Mouse (Mus musculus) cerebellum, adult 8-10 months (tissue): Measurements from ENCODE around the gene Cnbp.

Experiments
- DNase-seq: peaks from one replicate; pipeline ENCODE4 v3.0.0; 2022

The Cnbp gene

DNA sequence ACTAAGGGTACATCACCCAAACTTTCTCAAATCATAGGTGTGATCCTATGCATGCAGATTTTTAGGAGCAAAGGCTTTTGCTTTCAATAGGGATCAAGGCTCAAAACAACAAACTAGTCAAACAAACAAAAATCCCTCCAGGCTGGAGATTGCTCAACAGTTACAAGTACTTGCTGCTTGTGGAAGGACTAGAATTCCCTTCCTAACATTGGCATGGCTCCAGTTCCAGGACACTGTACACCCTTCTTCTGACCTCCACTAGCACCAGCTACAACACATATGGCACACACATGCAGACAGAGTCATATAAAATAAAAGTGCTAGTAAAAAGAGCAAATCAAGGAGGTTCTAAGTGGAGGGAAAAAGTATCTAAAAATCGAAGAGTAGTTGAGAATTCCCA, 4.1 kb downstream of the Cnbp start:
- DNase-seq, result no peak

DNA sequence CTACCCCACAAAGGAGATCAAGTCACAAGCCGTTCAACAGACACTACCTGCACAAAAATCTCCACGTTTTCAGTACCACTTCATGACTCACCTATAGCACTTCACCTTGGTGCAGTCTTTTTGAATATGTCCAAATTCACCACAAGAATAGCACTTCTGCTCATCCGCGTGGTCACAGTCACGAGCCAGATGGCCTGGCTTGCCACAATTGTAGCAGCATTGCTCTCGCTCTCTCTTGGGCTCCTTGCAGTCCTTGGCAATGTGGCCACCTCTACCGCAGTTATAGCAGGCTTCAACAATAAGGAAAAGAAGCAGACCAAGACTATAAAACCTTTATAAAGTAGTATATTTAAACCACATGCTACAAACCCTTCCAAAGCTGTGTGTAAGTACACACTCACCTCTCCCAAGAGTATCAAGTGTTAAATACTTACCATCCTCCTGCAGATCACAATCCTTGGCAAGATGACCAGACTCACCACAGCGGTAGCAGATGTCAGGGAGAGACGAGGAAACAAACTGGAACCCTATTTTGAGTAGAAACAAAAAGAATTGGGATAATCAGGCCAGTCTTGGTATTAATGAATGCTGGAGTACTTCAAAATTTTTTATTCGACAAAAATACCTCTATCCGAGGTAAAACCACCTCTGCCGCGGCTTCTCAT, 5.7 kb downstream of the Cnbp start:
- DNase-seq, result peak; percentile 63

DNA sequence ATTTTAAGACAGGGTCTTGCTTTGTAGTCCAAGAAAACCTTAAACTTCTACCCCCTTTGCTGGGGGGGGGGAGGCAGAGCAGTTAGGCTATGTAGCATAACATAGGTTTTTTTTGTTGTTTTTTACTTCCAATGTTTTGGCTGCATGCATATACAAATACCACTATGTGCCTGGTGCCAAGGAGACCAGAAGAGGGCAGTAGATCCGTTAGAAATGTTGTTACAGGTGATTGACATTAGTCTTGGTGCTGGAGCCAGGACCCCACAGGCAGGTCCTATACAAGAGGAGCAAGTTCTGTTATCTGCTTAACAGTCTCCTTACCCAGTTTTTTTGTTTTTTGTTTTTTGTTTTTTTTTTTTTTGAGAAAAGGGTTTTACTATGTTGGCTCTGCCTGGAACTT, 8.7 kb downstream of the Cnbp start:
- no peak for DNase-seq

DNA sequence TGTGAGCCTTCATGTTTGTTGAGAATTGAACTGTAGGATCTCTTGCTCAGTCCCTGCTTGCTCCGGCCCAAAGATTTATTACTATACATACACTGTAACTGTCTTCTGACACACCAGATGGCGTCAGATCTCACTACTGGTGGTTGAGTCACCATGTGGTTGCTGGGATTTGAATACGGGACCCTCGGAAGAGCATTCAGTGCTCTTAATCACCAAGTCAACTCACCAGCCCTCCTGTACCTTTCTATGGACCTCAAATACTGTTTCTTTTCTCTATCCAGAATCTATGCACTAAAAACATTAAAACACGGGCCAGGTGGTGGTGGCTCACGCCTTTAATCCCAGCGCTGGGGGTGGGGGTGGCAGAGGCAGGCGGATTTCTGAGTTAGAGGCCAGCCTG, 9.3 kb downstream of the Cnbp start:
- no peak for DNase-seq

DNA sequence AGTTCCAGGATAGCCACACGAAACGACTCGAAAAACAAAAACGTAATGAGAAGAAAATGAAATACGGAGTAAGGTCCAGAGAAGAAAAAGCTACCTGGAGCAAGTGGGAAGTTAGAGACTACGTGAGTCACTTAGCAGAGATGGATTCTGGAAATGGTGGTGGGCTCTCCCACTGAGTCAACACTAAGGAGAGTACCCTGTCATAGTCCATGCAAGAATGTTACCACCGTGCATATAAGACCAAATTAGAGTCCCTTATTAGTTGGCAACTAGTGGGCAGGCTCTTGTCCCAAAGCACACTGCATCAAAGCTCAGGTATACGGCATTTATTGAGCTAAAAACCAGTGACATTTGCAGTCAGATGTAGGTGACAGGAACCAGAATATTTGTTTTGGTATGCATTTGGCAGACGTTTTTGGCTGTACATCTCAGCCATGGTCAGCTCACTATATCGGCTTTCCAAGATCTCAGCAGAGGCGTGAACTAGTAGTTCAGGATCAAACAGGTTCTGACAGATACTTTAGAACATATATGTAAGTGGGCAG, 11.0 kb downstream of the Cnbp start:
- DNase-seq, result no peak

DNA sequence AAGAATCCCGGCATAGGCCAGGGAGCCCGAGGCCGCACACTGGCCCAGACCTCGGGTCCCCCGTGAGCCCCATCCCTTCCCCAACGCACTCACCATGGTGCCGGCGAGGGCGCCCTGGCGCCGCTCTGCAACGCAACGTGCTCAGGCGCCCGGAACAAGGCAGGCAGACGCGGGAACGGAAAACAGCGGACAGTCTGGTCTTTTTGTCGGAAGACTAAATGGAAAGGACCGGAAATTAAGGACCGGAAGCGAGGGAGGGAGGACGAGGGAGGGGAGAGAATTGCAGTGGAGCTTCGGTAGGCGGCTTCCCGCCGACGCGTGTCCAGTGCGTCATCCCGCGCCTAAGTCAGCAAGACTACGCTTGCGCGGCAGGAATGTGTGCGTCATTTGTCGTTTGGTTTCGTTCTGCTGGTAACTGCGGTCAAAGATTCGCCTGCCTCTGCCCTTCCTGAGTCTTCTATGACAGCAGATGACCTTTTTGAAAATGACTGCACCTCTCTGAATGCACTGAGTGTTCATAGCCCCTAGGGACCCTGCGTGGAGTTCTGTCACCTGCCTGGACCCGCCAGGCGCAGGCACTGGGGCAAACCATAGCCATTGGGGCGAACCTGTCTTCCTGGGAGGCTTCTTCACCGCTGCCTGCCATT, 12.2 kb downstream of the Cnbp start, which contains the start of gene Isy1:
Gene Isy1, minus strand, starts transcription at position 248 of the 647 bp plus-strand sequence.
- DNase-seq, result peak; percentile 94

GRCm38 (mm10) chr6:87835695-87836094, 15.2 kb downstream of the Cnbp start, which contains the start of gene Gm45140:
Gm45140 (minus strand) TSS chr6:87835795.
- DNase-seq, result no peak

DNA sequence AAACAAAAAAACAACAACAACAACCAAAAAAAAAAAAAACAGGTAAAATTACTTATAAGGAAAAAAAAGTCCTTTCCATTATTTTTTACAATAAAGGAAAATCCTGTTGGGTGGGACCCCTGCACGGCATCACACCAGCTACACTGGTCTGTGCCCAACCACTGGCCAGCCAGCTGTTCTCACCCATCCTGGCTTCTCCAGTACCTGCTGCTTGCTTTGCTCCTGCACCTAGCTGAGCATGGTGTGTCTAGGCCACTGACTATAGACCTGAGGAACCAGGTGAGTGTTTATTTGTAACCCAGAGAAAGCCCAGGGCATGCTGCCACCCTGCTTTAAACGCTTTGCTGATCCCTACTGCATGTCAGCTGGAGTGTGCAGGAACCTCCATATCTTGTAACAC, 30.5 kb downstream of the Cnbp start:
- DNase-seq, result no peak

GRCm38 (mm10) chr6:87814486-87814885, 36.4 kb downstream of the Cnbp start:
- no peak for DNase-seq

- DNase-seq, result no peak
These were observed 38.2 kb downstream of the Cnbp start for GRCm38 (mm10) chr6:87812656-87813055.

DNA sequence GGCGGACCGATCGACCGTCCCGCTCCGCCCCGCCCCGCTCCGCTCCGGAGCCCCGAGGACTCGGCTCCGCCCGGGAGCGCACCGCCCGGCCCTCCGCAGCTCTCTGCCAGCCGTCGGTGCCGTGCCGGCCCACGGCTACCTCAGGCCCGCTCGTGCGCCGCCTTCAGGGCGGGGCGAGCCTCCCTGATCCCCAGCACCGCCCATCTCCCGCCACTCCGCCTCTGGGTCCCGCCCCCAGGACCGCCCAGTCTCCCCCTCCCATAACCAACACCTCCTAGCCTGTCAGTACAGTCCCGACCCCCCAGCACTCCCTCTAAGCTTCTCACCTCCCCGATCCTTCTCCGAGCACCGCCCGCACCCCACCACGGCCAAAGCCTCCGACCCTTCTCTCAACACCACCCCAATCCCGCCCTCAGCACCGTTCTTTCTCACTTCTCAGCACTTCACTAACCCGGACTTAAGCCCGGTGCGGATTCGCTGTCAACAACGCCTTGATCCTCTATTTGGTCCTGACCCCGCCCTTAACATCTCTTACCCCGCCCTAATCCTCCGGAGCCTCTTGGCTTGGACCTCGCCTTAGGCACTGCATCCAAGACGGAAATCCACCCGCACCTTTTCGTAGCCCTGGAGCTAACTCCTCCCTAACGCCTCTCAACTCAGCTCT, 39.1 kb downstream of the Cnbp start, which contains the start of gene Rab43:
Gene Rab43, minus strand, starts transcription at position 490 of the 664 bp plus-strand sequence.
- peak; percentile 90 for DNase-seq

DNA sequence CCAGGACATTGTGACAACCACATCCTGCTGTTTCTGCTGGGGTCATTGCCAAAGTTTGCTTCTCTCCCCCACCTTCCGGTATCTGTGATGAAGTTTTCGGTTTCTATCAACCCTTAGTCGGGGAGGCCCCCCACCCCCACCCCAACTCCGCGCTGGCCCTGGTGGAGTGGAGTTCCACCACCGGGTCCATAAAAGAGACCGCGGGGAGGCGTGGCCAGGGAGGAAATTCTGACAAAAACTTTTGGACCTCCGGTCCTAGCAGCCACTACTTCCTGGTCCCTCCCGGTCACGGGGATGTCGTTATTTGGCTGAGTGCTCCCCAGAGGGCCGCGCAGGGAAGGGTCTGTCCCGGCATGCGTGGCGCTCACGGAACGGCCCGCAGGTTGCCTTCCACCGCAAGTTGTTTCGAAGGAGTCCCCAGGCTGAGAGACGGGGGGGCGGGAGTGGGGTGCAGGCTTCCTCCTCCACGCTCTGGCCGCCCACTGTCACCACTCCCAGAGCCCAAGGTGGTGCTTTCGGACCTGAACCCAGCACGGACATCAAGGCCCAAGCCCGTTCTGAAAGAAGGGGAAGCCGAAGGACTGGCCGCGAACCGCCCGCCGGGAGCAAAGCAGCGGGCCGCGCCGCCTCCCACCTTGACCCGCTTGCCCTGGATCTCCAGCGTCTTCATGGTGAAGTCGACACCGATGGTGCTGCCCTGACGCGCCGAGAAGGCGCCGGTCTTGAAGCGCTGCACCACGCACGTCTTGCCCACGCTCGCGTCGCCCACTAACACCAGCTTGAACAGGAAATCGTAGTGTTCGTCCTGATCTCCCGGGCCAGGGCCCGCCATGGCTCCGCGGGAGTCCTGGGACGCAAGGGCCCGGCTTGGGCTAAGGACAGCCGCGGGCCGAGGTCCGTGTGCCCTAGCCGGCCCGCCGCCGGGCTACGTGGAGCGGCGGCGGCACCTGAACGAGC, 39.9 kb downstream of the Cnbp start:
- DNase-seq, result no peak

DNA sequence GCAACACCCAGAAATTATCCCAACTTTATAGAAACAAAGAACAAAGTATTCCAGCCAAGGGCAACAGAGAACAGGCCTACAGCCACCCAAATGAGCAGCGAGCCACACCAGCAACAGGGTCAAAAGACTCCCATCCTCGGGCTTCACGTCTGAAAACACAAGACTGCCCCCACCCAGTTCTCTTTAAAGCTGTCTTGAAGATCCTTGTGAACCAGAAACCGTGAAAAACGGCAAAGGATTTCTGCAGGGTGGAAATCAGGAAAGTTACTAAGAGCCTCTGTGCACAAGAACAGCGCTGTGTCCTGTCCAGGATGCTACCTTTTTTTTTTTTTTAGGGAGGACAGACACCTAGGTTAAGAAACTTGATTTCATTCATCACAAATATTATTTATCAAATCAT, 40.6 kb downstream of the Cnbp start:
- no peak for DNase-seq

DNA sequence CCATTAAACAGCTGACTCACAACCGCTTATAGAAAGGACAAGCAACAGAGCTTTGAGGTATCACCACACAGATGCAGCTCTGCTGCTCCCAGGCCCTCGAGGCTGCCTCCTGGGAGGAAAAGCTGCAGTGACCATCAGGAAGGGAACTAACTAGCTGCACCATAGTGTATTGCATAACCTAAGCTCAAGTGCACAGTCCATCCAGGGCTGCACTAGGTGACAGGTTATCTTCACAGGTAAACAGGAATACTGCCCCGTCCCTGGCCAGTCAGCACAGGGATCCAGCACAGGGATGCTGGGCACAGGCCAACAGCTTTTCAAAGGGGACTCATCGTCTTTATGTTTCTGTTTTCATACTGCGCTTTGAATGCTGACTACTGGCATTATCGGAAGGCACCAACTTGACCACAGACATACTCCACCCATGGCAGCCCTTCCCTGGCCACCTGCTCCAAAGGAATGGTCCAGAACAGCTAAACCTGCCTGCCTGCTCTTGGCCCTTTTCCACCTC, 41.2 kb downstream of the Cnbp start:
- peak; percentile 43 for DNase-seq

DNA sequence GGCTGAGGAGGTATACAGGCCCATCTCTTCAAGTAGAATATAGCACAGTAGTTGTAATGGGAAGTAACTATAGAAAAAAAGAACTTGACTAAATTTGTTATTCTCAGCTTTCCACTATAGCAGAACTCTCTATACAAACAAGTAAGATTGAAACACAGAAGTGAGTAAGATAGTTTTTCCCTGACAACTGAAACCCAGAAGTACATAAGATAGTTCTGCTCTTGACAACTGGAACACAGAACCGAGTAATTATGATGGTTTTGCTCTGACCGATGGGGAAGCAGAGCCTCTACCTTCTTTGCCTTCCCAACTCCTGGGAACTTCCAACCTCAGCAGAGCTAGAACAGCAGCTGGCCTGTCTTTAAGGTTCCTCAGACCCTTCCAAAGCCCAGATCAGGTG, 41.8 kb downstream of the Cnbp start:
- DNase-seq, result no peak

DNA sequence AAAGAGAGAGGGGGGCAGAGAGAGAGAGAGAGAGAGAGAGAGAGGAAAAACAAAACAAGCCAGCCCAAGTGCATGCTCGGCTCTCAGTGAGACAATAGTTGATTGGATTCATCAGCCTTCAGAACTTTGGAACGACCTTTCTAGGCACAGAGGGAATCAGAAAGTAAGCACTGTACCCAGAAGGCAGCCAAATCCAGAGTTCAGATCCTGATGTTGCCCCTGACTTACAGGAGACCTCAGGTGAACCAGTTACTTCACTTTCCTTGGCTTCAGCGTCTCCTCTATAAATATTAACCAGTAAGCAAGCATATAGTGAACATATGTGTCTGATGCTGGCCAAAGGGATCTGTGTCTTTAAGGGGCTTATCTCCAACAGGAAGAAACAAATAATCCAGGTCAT, 42.4 kb downstream of the Cnbp start:
- no peak for DNase-seq

DNA sequence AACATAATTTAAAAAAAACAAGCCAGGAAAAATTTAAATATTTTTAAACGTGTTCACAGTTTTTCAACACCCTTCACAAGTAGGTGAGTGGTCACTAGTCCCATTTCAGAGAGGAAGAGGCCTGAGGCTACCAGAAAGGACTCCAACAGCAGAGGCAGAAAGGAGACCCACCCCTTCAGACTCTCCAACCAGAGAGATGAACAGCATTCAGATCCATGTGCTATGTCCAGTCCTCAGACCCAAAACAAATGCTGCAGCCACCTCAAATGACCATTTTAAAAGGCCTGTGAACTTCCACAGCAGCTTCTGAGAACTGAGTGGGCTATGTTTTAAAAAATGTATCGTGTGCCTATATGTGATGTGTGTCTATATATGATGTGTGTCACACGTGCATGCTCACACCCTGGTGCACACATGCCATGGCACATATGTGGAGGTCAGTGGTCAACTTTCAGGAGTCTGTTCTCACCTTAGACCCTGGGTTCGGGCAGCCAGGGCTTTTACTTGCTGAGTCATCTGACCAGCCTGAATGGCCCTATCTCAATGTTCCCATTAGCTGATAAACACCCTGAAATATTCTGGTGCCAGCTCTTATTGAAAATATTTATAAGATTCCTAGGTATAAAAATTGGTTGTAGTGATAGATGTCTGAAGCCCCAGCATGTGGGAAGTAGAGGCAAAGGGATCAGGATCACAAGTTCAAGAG, 43.0 kb downstream of the Cnbp start:
- no peak for DNase-seq

DNA sequence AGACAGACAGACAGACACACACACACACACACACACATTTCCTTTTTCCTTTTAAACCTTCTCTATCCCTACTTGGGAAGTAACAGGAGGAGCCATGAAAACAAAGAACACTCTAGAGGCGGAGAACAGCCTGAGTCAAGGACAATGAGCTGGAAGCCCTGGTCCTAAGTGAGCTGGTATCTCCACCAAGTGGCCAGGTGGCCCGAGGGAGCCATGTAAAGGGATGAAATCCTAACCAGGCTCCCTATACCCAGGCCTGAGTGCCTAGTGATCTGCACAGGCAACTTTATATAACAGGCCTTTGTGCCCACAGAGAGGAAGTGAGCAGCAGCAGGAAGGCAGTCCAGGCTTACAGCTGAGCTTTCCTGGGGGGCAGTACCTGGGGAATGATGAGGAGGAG, 44.0 kb downstream of the Cnbp start:
- no peak for DNase-seq

GRCm38 (mm10) chr6:87806028-87806427, 44.9 kb downstream of the Cnbp start:
- no peak for DNase-seq

GRCm38 (mm10) chr6:87805448-87805847, 45.5 kb downstream of the Cnbp start:
- no peak for DNase-seq

GRCm38 (mm10) chr6:87804886-87805285, 46.0 kb downstream of the Cnbp start:
- DNase-seq, result no peak

DNA sequence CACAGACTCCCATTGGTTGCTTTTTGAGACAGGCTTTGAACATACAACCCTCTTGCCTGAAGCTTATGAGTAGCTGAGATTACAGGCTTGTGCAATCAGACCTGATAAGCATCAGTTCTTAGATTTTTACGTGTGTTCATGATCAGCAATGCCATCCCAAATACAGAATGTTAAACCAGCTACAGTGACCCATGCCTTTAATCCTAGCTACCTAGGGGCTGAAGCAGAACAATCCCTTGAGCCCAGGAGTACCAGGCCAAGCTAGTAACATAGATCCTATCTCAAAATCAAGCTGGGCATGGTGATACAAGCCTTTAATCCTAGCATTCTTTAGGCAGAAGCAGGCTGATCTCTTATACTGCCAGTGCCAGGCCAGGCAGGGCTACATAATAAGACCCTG, 46.9 kb downstream of the Cnbp start:
- no peak for DNase-seq
